Mouse (Mus musculus) Patski (cell line): Measurements from ENCODE around the gene Ppargc1a. TPM values are rescaled to one million over a fixed set of nuclear protein-coding genes. Genes with fewer than 3 reads are reported as not detected.
A peak's percentile ranks its signal among the peaks of the same experiment; 100 is the strongest.

Source experiments
- ATAC-seq: fragments of 100-300 bp; one replicate; pipeline ENCODE4 v1.8.0; 2021
- CTCF ChIA-PET: fragments of 350-600 bp; sonication (Branson Sonifier 250); formaldehyde crosslinking; loops from one replicate; lab custom pipeline; 2022; ENCODE audit warnings: inconsistent platforms; lab: Charles Lee
- POLR2A ChIA-PET: fragments of 350-600 bp; sonication (Branson Sonifier 250); formaldehyde crosslinking; loops from one replicate; lab custom pipeline; 2022; ENCODE audit warnings: antibody characterized with exemption, inconsistent platforms; lab: Charles Lee
- DNase-seq: peaks from one replicate; pipeline ENCODE4 v3.0.0-alpha.2; 2011; ENCODE audit warnings: low read depth, low spot score
- H3K27me3 ChIP-seq: fragments of 371-371 bp; one replicate; pipeline ENCODE4 v1.5.1; 2021
- CTCF ChIP-seq: fragments of 100-300 bp; IDR thresholded peaks from one replicate; pipeline ENCODE4 v1.5.1; 2021
- in situ Hi-C: fragments of 300-500 bp; cut with MboI; formaldehyde crosslinking; loops from 3 replicates; pipeline ENCODE4 v1.11.1; 2018; ENCODE audit warnings: low pct_unique_long_range_greater_than_20kb, mixed read lengths
- polyA plus RNA-seq: library from polyadenylated mRNA; unstranded; gene quantifications from one replicate; pipeline ENCODE4 v1.2.3, GENCODE M21; 2021

The Ppargc1a gene
- polyA plus RNA-seq, 1 experiment from 2014 or later = 97.9 TPM

GRCm38 (mm10) chr5:51557607-51558278 lies 9.8 kb downstream of the Ppargc1a start:
- TF ChIP-seq CTCF = no peak
- H3K27me3 ChIP-seq = no peaks in the 10 kb centered on the region
- no peak for DNase-seq
- in situ Hi-C loops = no loop called here
- ATAC-seq = no peak
- ChIA-PET CTCF (interaction anchor here (1.2 kb wide), 1 partner anchor 518 kb away, joined by 4 read pairs; no protein-coding TSS in a partner anchor), POLR2A (no interaction called here)

GRCm38 (mm10) chr5:51553671-51554070 lies 13.9 kb downstream of the Ppargc1a start:
- ChIA-PET POLR2A (interaction anchor here (0.5 to 3.3 kb wide), 9 partner anchors 10 to 1076 kb away, joined by 3 to 16 read pairs (median 4); no protein-coding TSS in a partner anchor), CTCF (interaction anchor here (0.9 to 2.1 kb wide), 8 partner anchors 8 to 513 kb away, joined by 3 to 8 read pairs (median 4); no protein-coding TSS in a partner anchor)
- in situ Hi-C loops = loop anchor here (5.0 kb wide), 2 partner anchors 509 to 516 kb away; no protein-coding TSS in a partner anchor
- H3K27me3 ChIP-seq = no peaks in the 10 kb centered on the region
- TF ChIP-seq CTCF = no peak
- ATAC-seq (peak; percentile 67), DNase-seq (no peak)

- in situ Hi-C loops = loop anchor here (5.0 kb wide), 2 partner anchors 509 to 516 kb away; no protein-coding TSS in a partner anchor
- POLR2A ChIA-PET = interaction anchor here (0.6 to 3.3 kb wide), 10 partner anchors 8 to 513 kb away, joined by 3 to 16 read pairs (median 4); no protein-coding TSS in a partner anchor
- ATAC-seq (peak; percentile 6), DNase-seq (no peak)
- H3K27me3 ChIP-seq = no peaks in the 10 kb centered on the region
- TF ChIP-seq CTCF = no peak
- CTCF ChIA-PET = interaction anchor here (0.6 to 2.1 kb wide), 11 partner anchors 7 to 513 kb away, joined by 3 to 8 read pairs (median 3); no protein-coding TSS in a partner anchor
These were observed 14.3 kb downstream of the Ppargc1a start for GRCm38 (mm10) chr5:51553251-51553650.

- ChIA-PET CTCF (interaction anchor here (0.6 to 3.2 kb wide), 10 partner anchors 9 to 513 kb away, joined by 3 to 11 read pairs (median 4); no protein-coding TSS in a partner anchor), POLR2A (interaction anchor here (0.6 to 3.3 kb wide), 14 partner anchors 7 to 584 kb away, joined by 3 to 16 read pairs (median 4); no protein-coding TSS in a partner anchor)
- no peak for TF ChIP-seq CTCF
- DNase-seq = no peak
- no peaks in the 10 kb centered on the region for H3K27me3 ChIP-seq
- peak; percentile 66 for ATAC-seq
- in situ Hi-C loops = loop anchor here (5.0 kb wide), 2 partner anchors 510 to 515 kb away; no protein-coding TSS in a partner anchor
These were observed 14.9 kb downstream of the Ppargc1a start for GRCm38 (mm10) chr5:51552483-51553091.

GRCm38 (mm10) chr5:51551852-51552482 lies 15.6 kb downstream of the Ppargc1a start:
- no peak for TF ChIP-seq CTCF
- ChIA-PET POLR2A (interaction anchor here (0.8 to 3.3 kb wide), 8 partner anchors 18 to 513 kb away, joined by 3 to 16 read pairs (median 5); no protein-coding TSS in a partner anchor), CTCF (interaction anchor here (1.0 to 3.2 kb wide), 5 partner anchors 8 to 513 kb away, joined by 3 to 11 read pairs (median 6); no protein-coding TSS in a partner anchor)
- no peaks in the 10 kb centered on the region for H3K27me3 ChIP-seq
- ATAC-seq (peak; percentile 24), DNase-seq (no peak)
- in situ Hi-C loops = loop anchor here (5.0 kb wide), 2 partner anchors 510 to 515 kb away; no protein-coding TSS in a partner anchor

GRCm38 (mm10) chr5:51547442-51548035 lies 20.0 kb downstream of the Ppargc1a start:
- POLR2A ChIA-PET = interaction anchor here (0.7 kb wide), 2 partner anchors 63 to 508 kb away, joined by 3 read pairs; no protein-coding TSS in a partner anchor
- no peak for TF ChIP-seq CTCF
- no peaks in the 10 kb centered on the region for H3K27me3 ChIP-seq
- ATAC-seq (no peak), DNase-seq (no peak)
- CTCF ChIA-PET = no interaction called here
- in situ Hi-C loops = no loop called here

GRCm38 (mm10) chr5:51546817-51547216 lies 20.7 kb downstream of the Ppargc1a start:
- DNase-seq = no peak
- TF ChIP-seq CTCF = no peak
- ChIA-PET POLR2A (interaction anchor here (0.6 to 0.7 kb wide), 2 partner anchors 387 to 518 kb away, joined by 3 read pairs; no protein-coding TSS in a partner anchor), CTCF (interaction anchor here (0.6 to 1.2 kb wide), 2 partner anchors 9 to 46 kb away, joined by 3 read pairs; no protein-coding TSS in a partner anchor)
- H3K27me3 ChIP-seq = no peaks in the 10 kb centered on the region
- ATAC-seq = peak; percentile 29
- in situ Hi-C loops = no loop called here

GRCm38 (mm10) chr5:51545133-51546049 lies 22.1 kb downstream of the Ppargc1a start:
- peak; percentile 89 for DNase-seq
- CTCF ChIA-PET = interaction anchor here (0.6 to 1.9 kb wide), 9 partner anchors 7 to 508 kb away, joined by 3 to 8 read pairs (median 3); no protein-coding TSS in a partner anchor
- peak; percentile 51 for ATAC-seq
- in situ Hi-C loops = no loop called here
- POLR2A ChIA-PET = interaction anchor here (0.6 to 1.3 kb wide), 4 partner anchors 8 to 927 kb away, joined by 3 read pairs; no protein-coding TSS in a partner anchor
- no peaks in the 10 kb centered on the region for H3K27me3 ChIP-seq
- TF ChIP-seq CTCF = no peak
